Mouse (Mus musculus) cerebellum, postnatal 14 days (tissue): ENCODE results near the gene D17H6S53E.

Experiments used
- DNase-seq, 2 experiments: peaks; one replicate each; pipeline ENCODE4 v3.0.0; 2021; ENCODE audit warnings: mixed read lengths in 2 of 2

Gene D17H6S53E

DNA sequence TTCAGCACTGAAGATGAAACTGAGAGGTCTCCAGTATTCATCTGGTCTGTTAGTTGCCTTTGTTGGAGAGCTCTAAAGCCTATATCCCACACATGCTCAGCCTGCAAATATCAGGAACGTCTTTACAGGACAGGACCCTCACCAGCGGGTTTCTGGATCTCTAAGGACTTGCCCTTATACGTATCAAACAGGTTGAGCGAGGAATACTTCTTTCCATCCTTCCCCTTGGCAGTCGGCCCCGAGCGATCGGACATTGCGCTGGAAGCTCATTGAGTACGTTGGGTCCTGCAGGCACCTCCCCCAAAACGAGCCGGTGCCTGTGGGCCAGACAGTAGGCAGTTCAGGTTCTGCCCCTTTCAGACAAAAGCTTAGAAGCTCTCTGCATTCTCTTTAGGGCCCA lies 36.6 kb downstream of the D17H6S53E start:
- DNase-seq, result peak; percentile 51 to 62

DNA sequence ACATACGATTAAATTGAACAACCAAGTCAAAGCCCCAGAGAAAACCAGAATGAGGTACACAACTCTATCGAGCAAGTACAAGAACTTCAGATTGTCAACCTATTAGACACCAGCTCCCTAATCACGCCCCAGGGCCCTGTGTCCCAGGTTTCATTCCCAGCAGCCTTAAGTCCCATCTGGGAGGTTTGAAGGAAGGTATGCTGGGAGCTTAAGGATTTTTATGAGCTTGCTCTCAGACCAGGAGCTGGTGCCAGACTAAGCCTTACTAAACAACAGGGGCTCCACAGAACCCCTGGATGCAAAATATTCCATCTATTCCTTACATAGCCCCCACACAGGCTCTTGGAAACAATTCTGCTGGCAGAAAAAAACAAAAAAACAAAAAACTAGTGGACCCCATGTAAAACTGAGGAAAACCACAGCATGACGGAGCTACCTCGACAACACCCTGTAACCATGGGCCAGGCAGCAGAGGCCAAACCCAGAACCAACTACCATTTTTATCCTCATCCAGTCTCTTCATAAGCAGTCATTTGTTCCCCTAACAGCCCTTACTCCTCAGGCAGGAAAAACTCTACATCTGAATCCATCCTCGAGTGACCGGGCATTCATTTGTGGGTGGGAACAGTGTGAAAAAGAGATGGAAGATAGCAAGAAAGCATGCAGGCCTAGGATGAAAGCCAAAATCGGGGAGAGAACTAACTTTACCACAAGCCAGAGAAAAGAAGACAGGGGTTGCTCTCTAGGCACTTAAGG lies 37.3 kb downstream of the D17H6S53E start:
- DNase-seq, result no peak

DNA sequence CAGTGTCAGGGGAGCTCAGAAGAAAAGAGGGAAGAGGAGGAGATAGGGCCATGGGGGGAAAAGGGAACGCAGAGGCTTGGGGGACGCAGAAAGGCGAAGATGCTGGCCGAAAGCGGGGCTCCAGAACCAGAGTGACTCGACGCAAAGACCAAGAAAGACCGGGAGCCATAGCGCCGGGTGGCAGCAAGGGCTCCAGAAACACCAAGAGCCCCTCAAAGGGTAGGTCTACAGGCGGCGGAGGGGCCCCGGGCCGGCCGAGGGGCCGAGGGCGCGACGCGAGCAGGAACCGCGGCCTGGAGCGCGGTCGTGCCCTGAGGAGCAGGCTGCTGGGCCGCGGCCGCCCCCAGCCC lies 38.0 kb downstream of the D17H6S53E start:
- DNase-seq, result no peak

DNA sequence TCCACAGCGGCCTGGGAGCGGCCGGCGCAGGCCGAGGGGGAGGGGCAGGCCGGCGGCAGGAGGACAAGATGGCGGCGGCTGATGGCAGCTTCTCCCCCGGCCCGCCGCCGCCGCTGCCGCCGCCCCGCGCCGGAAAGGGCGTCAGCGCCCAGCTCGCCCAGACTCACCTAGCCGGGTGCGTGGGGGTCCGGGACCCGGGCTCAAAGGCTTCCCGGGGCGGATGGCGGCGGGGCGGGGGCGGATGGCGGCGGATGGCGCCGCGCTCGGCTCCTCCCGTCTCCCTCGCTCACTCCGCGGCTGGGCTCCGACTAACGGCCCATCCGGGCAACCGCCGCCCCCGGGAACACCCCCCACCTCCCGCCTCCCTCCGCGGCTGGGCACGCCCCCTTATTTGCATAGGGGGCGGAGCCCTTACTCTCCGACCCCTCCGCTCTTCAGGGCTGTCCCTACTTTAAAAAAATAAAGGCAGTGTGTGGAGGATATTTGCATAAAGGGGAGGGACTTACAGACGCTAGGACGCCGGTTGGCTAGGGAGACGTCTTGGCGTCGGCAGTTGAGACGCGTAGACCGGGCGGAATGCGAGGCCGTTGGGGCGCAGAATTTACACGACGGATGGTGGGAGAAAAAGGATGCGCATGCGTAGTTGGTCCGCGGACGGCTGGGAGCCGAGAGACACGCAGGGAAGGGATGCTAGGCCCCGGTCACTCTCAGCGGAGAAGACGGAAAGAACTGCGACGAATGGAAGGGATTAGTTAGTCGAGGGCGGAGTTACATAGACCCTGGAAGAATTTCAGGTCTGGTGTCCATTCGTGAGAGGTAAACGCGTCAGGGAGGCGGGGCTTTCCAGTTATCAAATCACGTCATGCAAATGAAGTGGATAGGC lies 38.6 kb downstream of the D17H6S53E start, which contains the start of gene Prrc2a:
TSS of gene Prrc2a (minus strand) at position 330 of the 883 bp plus-strand sequence.
- peak; percentile 99 for DNase-seq

DNA sequence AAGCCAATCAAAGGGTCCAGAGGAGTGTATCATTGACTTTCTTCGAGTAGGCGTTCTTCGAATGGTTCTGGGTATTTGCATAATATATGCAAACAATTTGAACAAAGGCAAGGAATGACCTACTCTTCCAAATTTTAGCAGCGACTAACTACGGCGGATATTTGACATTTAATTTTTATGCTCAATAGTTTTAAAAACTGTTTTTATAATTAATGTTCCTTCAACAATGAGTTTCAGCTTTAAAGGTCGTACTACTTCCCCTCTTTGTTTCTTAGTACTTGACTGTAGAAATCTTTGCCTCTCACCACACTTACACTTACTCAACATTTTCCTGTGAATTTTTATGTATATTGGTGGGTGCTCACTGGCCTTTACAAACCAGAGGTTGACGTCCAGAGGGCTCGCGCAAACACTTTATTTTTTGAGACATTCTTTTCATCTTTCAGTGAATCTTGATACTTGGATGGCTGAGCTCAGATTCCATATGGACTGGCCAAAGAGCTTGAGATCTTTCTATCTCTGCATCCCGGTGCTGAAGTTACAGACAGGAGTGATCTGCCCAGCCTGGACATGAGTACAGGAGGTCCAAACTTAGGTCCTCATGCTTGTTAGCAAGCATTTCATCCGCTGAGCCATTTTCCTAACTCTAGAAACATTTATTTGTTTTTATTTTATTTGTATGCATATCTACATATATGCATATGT lies 39.4 kb downstream of the D17H6S53E start:
- no peak for DNase-seq

DNA sequence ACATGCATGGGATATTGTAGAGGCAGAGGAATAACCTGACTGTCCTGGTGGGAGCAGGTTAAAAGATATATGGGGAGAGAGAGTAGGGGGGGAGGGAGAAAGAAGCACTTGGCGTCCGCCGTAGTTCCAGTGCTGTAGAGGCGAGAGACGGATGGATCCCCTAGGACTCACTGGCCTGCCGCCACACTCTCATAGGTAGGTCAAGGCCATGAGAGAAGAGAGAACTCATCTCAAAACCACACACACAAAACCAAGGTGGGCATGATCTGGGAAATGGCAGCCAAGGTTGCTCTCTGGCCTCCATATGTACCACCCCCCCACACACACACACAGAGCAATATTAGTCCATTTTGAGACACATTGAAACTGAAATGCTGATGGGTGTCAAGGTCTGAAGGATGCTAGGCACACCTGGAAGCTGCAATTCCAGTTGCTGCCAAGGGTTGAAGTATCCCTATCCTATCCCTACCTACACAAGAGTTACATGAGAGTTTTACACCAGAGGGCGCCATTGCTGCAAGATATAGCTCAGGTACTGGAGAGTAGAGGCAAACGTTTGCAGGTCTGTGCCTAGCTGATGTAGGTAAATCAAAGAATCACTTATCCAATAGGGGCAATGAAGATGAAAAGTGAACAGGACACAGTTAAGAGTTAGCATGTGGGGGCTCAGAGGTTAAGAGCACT lies 40.3 kb downstream of the D17H6S53E start:
- DNase-seq, result peak; percentile 83 to 87

DNA sequence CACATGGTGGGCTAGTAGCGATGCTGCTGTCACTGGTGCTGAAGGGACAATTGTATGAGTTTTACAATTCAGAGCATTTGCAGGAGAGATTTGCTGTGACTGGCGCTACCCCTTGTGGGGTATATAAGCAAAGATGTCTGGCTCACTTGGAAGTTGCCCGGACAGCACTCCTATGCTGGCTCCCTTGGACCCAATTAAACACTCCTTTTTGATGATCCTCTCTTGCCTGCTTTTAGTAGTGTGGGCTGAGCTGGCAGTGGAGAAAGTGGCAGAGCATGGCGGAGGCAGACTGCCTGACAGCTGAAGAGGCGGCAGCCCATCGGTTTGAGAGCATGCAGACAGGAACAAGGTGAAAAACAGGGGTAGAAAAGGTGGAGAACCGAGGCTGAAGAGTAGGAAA lies 41.6 kb downstream of the D17H6S53E start:
- no peak for DNase-seq

DNA sequence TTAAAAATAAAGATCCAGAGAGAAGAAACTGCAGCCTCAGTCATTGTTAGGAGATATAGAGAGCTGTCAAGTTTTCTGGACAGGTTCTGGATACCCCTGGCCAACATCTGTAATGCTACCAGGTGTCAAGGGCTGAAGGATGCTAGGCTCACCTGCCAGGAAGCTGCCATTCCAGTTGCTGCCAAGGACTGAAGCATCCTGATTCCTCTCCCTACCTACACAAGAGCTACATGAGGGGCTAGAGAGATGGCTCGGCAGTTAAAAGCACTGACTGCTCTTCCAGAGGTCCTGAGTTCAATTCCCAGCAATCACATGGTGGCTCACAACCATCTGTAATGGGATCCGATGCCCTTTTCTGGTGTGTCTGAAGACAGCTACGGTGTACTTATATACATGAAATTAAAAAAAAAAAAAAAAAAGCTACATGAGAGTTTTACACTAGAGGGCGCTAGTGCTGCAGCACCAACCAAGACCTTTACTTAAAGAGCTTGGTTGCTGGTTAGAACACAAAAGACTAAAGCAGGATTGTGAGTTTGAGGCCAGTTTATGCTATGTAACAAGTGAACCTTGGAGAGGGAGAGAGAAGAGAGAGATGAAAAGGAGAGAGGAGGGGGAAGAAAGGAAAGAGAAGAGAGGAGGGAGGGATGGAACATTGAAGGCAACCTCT lies 42.5 kb downstream of the D17H6S53E start:
- DNase-seq, result peak; percentile 47 to 48

DNA sequence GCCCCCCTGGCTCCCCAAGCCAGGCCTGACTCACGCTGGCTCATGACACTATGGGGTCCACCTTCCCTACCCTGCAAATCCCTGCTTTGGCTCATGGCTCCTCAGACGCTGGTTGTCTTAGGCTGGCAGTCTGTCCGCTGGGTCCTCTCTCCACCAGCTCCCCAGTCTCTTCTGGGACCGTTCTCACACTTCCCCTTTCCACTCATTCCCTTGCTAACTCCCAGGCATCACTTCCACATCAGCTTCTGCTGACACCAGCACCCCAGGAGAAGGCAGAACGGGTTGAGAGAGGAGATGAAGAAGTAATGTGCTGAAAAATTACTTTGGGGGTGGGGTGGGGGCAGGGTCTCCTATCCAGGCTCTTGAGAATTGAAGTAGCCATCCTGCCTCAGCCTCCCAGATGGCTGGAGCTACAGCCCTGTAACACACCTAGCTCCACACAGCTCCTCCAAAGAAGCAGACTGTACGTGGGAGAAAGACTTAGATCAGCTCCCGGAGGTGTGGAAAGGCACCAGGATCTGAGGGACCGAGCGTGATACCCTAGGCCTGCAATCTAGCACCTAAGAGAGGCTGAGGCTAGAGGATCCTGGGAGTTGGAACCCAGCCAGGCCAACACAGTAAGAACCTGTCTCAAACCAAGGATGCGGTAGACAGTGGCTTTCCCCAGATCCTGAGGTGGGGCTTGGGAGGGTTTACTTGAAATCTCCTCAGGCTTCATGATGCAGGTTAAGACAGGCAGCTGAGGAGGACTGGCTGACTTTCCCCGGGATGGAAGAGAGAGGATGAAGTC lies 46.5 kb downstream of the D17H6S53E start:
- DNase-seq, result no peak

DNA sequence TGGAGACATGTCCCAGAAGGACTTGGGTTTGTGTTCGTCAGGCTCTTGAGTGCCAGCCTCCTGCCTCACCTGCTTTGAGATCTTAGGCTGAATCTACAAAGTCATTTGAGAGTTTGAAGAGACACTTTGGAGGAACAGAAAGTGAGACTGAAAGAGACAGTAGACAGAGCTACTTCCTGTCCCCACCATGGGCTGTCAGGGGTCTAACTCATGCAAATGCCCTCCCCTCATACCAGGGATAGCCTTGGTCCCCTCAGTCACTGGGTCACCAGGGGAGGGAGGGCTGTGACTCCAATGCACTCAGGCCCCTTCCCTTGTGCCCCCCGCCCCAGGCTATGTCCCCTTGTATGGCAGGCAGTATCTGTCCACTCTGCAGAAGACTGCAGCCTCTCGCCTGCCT lies 47.2 kb downstream of the D17H6S53E start:
- no peak for DNase-seq

DNA sequence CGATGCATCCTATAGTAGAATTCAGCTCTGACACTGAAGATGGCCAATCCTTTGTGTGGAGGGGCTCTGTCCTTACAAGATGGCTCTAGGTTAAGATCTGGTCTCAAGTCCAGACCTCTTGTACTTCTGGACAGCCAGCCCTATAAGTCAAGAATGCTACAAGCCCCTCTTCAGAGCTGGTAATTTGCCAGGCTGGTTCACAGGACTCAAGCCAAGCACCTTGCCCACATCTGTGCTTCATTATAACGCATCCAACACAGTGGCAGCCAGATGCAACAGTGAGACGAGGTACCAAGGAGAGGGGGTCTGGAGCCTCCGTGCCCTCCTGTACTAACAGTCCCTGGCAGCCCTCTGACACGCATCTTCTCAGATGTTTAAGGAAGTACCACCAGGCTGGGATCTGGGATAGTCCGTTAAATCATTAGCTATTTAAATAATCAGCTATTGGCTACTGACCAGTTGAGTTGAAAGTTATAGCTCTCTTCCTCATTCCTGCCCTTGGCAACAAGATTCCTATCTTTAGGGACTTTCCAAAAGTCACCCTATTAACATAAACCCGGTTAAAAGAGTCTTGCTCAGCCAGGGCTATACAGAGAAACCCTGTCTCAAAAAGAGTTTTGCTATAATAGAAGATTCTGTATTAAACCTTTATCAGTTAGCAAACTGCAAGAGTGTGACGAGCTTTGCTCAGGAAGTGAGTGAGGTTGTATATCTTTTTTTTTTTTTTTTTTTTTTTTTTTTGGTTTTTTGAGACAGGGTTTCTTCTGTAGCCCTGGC lies 48.2 kb downstream of the D17H6S53E start:
- DNase-seq, result no peak

DNA sequence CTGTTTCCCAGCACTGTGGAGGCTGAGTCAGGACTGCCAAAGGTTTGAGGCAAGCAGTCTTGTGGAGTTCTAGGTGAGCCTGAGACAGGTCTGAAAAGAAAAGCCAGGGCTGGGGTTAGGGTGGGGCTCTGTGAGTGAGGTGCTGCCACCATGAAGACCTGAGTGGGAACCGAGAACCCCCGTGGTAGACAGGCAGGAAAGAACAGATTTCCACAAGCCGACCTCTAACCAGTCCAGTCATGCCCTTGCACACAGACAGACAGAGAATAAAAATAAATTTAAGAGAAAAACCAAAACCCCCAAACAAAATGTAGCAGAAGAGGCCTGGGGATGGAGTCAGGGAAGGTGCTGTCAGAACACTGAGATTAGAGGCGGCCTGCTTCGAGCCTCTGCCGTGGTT lies 49.2 kb downstream of the D17H6S53E start:
- DNase-seq, result no peak

DNA sequence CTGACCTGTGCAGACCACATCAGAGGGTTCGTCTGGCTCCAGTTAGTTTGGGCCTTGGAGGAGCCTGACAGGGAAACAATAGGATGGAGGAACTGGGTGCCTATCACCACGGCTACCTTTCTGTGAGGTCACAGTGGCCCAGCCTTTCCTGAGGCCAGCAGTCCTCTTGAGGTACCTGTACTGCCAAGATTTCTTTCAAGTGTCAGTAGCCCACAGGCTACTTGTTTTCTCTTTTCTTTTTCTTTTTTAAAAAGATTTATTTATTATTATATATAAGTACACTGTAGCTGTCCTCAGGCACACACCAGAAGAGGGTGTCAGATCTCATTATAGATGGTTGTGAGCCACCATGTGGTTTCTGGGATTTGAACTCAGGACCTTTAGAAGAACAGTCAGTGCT lies 49.8 kb downstream of the D17H6S53E start, which contains the start of gene Aif1:
TSS of gene Aif1 (minus strand) at position 101 of the 400 bp plus-strand sequence.
- DNase-seq, result no peak
